Mouse (Mus musculus): ENCODE results near the gene Ccdc137. TPM values are rescaled to one million over a fixed set of nuclear protein-coding genes. Genes with fewer than 3 reads are reported as not detected.

The Ccdc137 gene
- polyA plus RNA-seq, 1 experiment: 18.9 TPM

GRCm38 (mm10) chr11:120507611-120508289 is 49.8 kb downstream of the Ccdc137 start:
- Histone ChIP-seq H3K27ac (ENCODE audit: insufficient read depth, low read length) (no peak overlapping the region), H3K4me1 (ENCODE audit: control insufficient read depth, insufficient read depth, low read length) (peaks cover 5% of the 10 kb centered on the region; the same call in 1 of the 2 replicates), H3K4me3 (ENCODE audit: insufficient read depth, low read length) (no peak overlapping the region)
- TF ChIP-seq CTCF (IDR thresholded peaks at IDR 0.05; ENCODE audit: borderline replicate concordance, insufficient read depth, low read length) (no peak), POLR2A (IDR thresholded peaks at IDR 0.05; ENCODE audit: low read depth, low read length) (no peak)

- peaks cover 5% of the 10 kb centered on the region; the same call in 1 of the 2 replicates for H3K4me1 ChIP-seq (ENCODE audit: control insufficient read depth, insufficient read depth, low read length)
- no peak overlapping the region for H3K4me3 ChIP-seq (ENCODE audit: insufficient read depth, low read length)
- no peak for TF ChIP-seq CTCF (IDR thresholded peaks at IDR 0.05; ENCODE audit: borderline replicate concordance, insufficient read depth, low read length)
- no peak for TF ChIP-seq POLR2A (IDR thresholded peaks at IDR 0.05; ENCODE audit: low read depth, low read length)
- H3K27ac ChIP-seq (ENCODE audit: insufficient read depth, low read length): no peak overlapping the region
These were observed 50.5 kb downstream of the Ccdc137 start for GRCm38 (mm10) chr11:120508290-120508870.

- Histone ChIP-seq H3K27ac (ENCODE audit: insufficient read depth, low read length) (no peak overlapping the region), H3K4me1 (ENCODE audit: control insufficient read depth, insufficient read depth, low read length) (peaks cover 5% of the 10 kb centered on the region; the same call in 1 of the 2 replicates), H3K4me3 (ENCODE audit: insufficient read depth, low read length) (no peak overlapping the region)
- TF ChIP-seq POLR2A (IDR thresholded peaks at IDR 0.05; ENCODE audit: low read depth, low read length) (no peak), CTCF (IDR thresholded peaks at IDR 0.05; ENCODE audit: borderline replicate concordance, insufficient read depth, low read length) (no peak)
These were observed 52.0 kb downstream of the Ccdc137 start for GRCm38 (mm10) chr11:120509940-120510339.

GRCm38 (mm10) chr11:120510375-120511030 is 52.6 kb downstream of the Ccdc137 start:
- Histone ChIP-seq H3K4me3 (ENCODE audit: insufficient read depth, low read length) (no peak overlapping the region), H3K27ac (ENCODE audit: insufficient read depth, low read length) (no peak overlapping the region), H3K4me1 (ENCODE audit: control insufficient read depth, insufficient read depth, low read length) (peaks cover 5% of the 10 kb centered on the region; the same call in 1 of the 2 replicates)
- TF ChIP-seq CTCF (IDR thresholded peaks at IDR 0.05; ENCODE audit: borderline replicate concordance, insufficient read depth, low read length) (no peak), POLR2A (IDR thresholded peaks at IDR 0.05; ENCODE audit: low read depth, low read length) (no peak)

- no peak for TF ChIP-seq CTCF (IDR thresholded peaks at IDR 0.05; ENCODE audit: borderline replicate concordance, insufficient read depth, low read length)
- no peak for TF ChIP-seq POLR2A (IDR thresholded peaks at IDR 0.05; ENCODE audit: low read depth, low read length)
These were observed 55.0 kb downstream of the Ccdc137 start for GRCm38 (mm10) chr11:120512790-120513453.

More at GRCm38 (mm10) chr11:120512790-120513453, 55.0 kb downstream of the Ccdc137 start:
- H3K4me3 ChIP-seq (ENCODE audit: insufficient read depth, low read length): no peak overlapping the region
- peaks cover 5% of the 10 kb centered on the region; the same call in 1 of the 2 replicates for H3K4me1 ChIP-seq (ENCODE audit: control insufficient read depth, insufficient read depth, low read length)
- no peak overlapping the region for H3K27ac ChIP-seq (ENCODE audit: insufficient read depth, low read length)

Other genes starting within 250 kb of the Ccdc137 start
- 17.9 and 18.6 TPM in 2 replicates for gene Bahcc1, start 225.2 kb upstream of the Ccdc137 start, polyA plus RNA-seq (2011; ENCODE audit: insufficient read length, low read depth, missing spikeins)
- gene Actg1, start 109.6 kb upstream of the Ccdc137 start, polyA plus RNA-seq (2011; ENCODE audit: insufficient read length, low read depth, missing spikeins): 5,586 and 6,404 TPM in 2 replicates
- not detected in 2 replicates for gene Fscn2, start 96.6 kb upstream of the Ccdc137 start, polyA plus RNA-seq (2011; ENCODE audit: insufficient read length, low read depth, missing spikeins)
- 8.5 and 10.9 TPM in 2 replicates for gene Faap100, start 79.4 kb upstream of the Ccdc137 start, polyA plus RNA-seq (2011; ENCODE audit: insufficient read length, low read depth, missing spikeins)
- gene Nploc4, start 20.4 kb upstream of the Ccdc137 start, polyA plus RNA-seq (2011; ENCODE audit: insufficient read length, low read depth, missing spikeins): 76.1 and 81.6 TPM in 2 replicates
- gene Tspan10, start 15.5 kb upstream of the Ccdc137 start, polyA plus RNA-seq (2011; ENCODE audit: insufficient read length, low read depth, missing spikeins): not detected in 2 replicates
- gene Pde6g, start 4.6 kb upstream of the Ccdc137 start, polyA plus RNA-seq (2011; ENCODE audit: insufficient read length, low read depth, missing spikeins): not detected in 2 replicates
- 5.6 TPM in 2 replicates for gene Oxld1, start within 50 bp of the Ccdc137 start, polyA plus RNA-seq (2011; ENCODE audit: insufficient read length, low read depth, missing spikeins)
- 24.0 and 30.7 TPM in 2 replicates for gene Arl16, start 9.5 kb downstream of the Ccdc137 start, polyA plus RNA-seq (2011; ENCODE audit: insufficient read length, low read depth, missing spikeins)
- 51.1 and 58.0 TPM in 2 replicates for gene Mrpl12, start 26.5 kb downstream of the Ccdc137 start, polyA plus RNA-seq (2011; ENCODE audit: insufficient read length, low read depth, missing spikeins)
- 22.0 and 22.4 TPM in 2 replicates for gene Slc25a10, start 33.7 kb downstream of the Ccdc137 start, polyA plus RNA-seq (2011; ENCODE audit: insufficient read length, low read depth, missing spikeins)
- gene Gcgr, start 72.6 kb downstream of the Ccdc137 start, polyA plus RNA-seq (2011; ENCODE audit: insufficient read length, low read depth, missing spikeins): not detected in 2 replicates
- 65.4 and 90.1 TPM in 2 replicates for gene Mcrip1, start 91.6 kb downstream of the Ccdc137 start, polyA plus RNA-seq (2011; ENCODE audit: insufficient read length, low read depth, missing spikeins)
- not detected in 2 replicates for gene Ppp1r27, start 93.0 kb downstream of the Ccdc137 start, polyA plus RNA-seq (2011; ENCODE audit: insufficient read length, low read depth, missing spikeins)
- 846 and 907 TPM in 2 replicates for gene P4hb, start 115.1 kb downstream of the Ccdc137 start, polyA plus RNA-seq (2011; ENCODE audit: insufficient read length, low read depth, missing spikeins)
- 500 and 534 TPM in 2 replicates for gene Arhgdia, start 123.5 kb downstream of the Ccdc137 start, polyA plus RNA-seq (2011; ENCODE audit: insufficient read length, low read depth, missing spikeins)
- gene Alyref, start 140.2 kb downstream of the Ccdc137 start, polyA plus RNA-seq (2011; ENCODE audit: insufficient read length, low read depth, missing spikeins): 112 and 150 TPM in 2 replicates
- 78.0 and 87.2 TPM in 2 replicates for gene Anapc11, start 140.3 kb downstream of the Ccdc137 start, polyA plus RNA-seq (2011; ENCODE audit: insufficient read length, low read depth, missing spikeins)
- gene Npb, start 150.4 kb downstream of the Ccdc137 start, polyA plus RNA-seq (2011; ENCODE audit: insufficient read length, low read depth, missing spikeins): not detected in 2 replicates
- 39.5 and 45.2 TPM in 2 replicates for gene Pcyt2, start 159.8 kb downstream of the Ccdc137 start, polyA plus RNA-seq (2011; ENCODE audit: insufficient read length, low read depth, missing spikeins)
- gene Sirt7, start 167.1 kb downstream of the Ccdc137 start, polyA plus RNA-seq (2011; ENCODE audit: insufficient read length, low read depth, missing spikeins): 15.9 and 19.2 TPM in 2 replicates
- 39.4 and 43.9 TPM in 2 replicates for gene Mafg, start 175.5 kb downstream of the Ccdc137 start, polyA plus RNA-seq (2011; ENCODE audit: insufficient read length, low read depth, missing spikeins)
- 44.5 and 59.0 TPM in 2 replicates for gene Pycr1, start 185.7 kb downstream of the Ccdc137 start, polyA plus RNA-seq (2011; ENCODE audit: insufficient read length, low read depth, missing spikeins)
- gene Myadml2, start 190.0 kb downstream of the Ccdc137 start, polyA plus RNA-seq (2011; ENCODE audit: insufficient read length, low read depth, missing spikeins): not detected in 2 replicates
- 0.47 and 0.63 TPM in 2 replicates for gene Notum, start 203.1 kb downstream of the Ccdc137 start, polyA plus RNA-seq (2011; ENCODE audit: insufficient read length, low read depth, missing spikeins)
- gene Aspscr1, start 214.9 kb downstream of the Ccdc137 start, polyA plus RNA-seq (2011; ENCODE audit: insufficient read length, low read depth, missing spikeins): 49.8 and 53.9 TPM in 2 replicates

Data from embryonic fibroblast, embryonic 13.5 days (primary cell).